Comparison of ENCODE assay signal across 8 mouse cellular contexts in genomic region chr13:46736479-46736865, GRCm38 (mm10). TPM values are rescaled to one million over a fixed set of nuclear protein-coding genes. Genes with fewer than 3 reads are reported as not detected.
DNase-seq lines count a peak whose midpoint lies in the region; ATAC-seq lines count a peak whose summit lies in the region.

No protein-coding gene starts in this region.

- no peaks in the 10 kb centered on the region for H3K36me3 ChIP-seq in erythroblast, embryonic 14.5 days (ENCODE audit: control insufficient read depth)
- no peaks in the 10 kb centered on the region for H3K36me3 ChIP-seq in stomach, embryonic 15.5 days

- peak overlapping the region; percentile 1; the same call in 1 of the 2 replicates for H3K9ac ChIP-seq in stomach, embryonic 15.5 days

- 2% methylated on average over 12 of the region's 12 CpGs for WGBS in stomach, embryonic 15.5 days

- no peaks in the 10 kb centered on the region for H3K27me3 ChIP-seq in erythroblast, embryonic 14.5 days (ENCODE audit: control insufficient read depth)
- no peaks in the 10 kb centered on the region for H3K27me3 ChIP-seq in stomach, embryonic 15.5 days (replicated peaks)

- H3K4me3 ChIP-seq in erythroblast, embryonic 14.5 days (replicated peaks): peak overlapping the region; percentile 69
- peak overlapping the region; percentile 48 for H3K4me3 ChIP-seq in stomach, embryonic 15.5 days (replicated peaks)

- no peaks in the 10 kb centered on the region for H3K9me3 ChIP-seq in erythroblast, embryonic 14.5 days (ENCODE audit: control insufficient read depth, low read length)
- H3K9me3 ChIP-seq in stomach, embryonic 15.5 days: no peaks in the 10 kb centered on the region

- DNase-seq in frontal cortex, postnatal 10 days (ENCODE audit: low spot score in 2 of 2): no peak
- DNase-seq in induced T-regulatory cell, adult 2 months (ENCODE audit: low read depth): peak; percentile 79
- peak; percentile 19 for DNase-seq in lung, postnatal 36 days
- DNase-seq in right cerebral cortex, postnatal 14 days: no peak

- ATAC-seq in frontal cortex, adult (ENCODE audit: low TSS enrichment): peak; percentile 68
- peak; percentile 24 for ATAC-seq in CD4-positive, CD25-positive, alpha-beta regulatory T cell, adult 4 months
- no peak for ATAC-seq in stomach, embryonic 15.5 days (ENCODE audit: insufficient read depth, low FRiP score, low read depth)

- peak overlapping the region; percentile 83 for H3K4me2 ChIP-seq in stomach, embryonic 15.5 days

- peaks cover 24% of the 10 kb centered on the region for H3K4me1 ChIP-seq in erythroblast, embryonic 14.5 days (ENCODE audit: control insufficient read depth)
- peaks cover 3% of the 10 kb centered on the region; the same call in 1 of the 2 replicates for H3K4me1 ChIP-seq in stomach, embryonic 15.5 days

- no peak overlapping the region for H3K27ac ChIP-seq in stomach, embryonic 15.5 days

RNA-seq across cellular contexts. Expression of gene Nup153, which starts 8.7 kb away (rescaled TPM):
- 10 to 100 TPM; 51.7 to 77.9 TPM for polyA plus RNA-seq in CD4-positive, CD25-positive, alpha-beta regulatory T cell, adult 4 months (2017; shearing (Covaris generic))
- 0.57 and 1.6 TPM in 2 replicates for polyA plus RNA-seq in erythroblast, embryonic 14.5 days (2012)
- polyA plus RNA-seq in stomach, embryonic 15.5 days (2015; fragmentation: Nextera tagmentation; extraction: Ambion mirVana): 18.4 and 21.7 TPM in 2 replicates

Comparison
In these comparisons a context has a peak if more than half of its experiments do, and no peak if none do; other contexts are left out.
1. DNase-seq: peak in induced T-regulatory cell, adult 2 months (single experiment) and lung, postnatal 36 days (single experiment); none in frontal cortex, postnatal 10 days (0 of 2) and right cerebral cortex, postnatal 14 days (single experiment).